Mouse (Mus musculus) embryo, embryonic 10 days (tissue): Measurements from ENCODE around the gene Abhd12b.

Source experiments
- DNase-seq: peaks from one replicate; pipeline ENCODE4 v3.0.0-alpha.2; 2015; ENCODE audit warnings: low spot score

Gene Abhd12b

DNA sequence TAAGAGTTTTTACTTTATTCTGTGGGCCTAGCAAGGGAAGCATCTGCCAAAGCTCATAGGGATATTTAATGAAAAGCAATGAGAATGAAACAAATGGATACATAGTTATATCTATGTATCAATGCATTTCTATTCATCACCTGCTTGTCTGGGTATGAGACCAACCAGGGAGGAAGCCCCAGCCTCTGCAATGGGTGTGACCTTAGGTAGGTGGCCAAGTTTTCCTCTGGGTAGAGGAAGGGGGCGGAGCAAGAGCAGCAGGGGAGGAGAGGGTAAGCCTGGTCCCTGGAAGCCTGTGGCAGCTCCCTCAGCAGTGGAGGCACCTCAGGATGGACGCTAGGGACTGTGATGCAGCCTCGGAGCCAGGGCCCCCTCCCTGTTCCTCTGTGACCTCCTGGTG, at the start of gene Abhd12b:
Gene Abhd12b, plus strand, starts transcription at position 301 of the 400 bp plus-strand sequence.
- no peak for DNase-seq

- no peak for DNase-seq
Observed at GRCm38 (mm10) chr12:70104199-70104598, 49.7 kb upstream of the Abhd12b start.

DNA sequence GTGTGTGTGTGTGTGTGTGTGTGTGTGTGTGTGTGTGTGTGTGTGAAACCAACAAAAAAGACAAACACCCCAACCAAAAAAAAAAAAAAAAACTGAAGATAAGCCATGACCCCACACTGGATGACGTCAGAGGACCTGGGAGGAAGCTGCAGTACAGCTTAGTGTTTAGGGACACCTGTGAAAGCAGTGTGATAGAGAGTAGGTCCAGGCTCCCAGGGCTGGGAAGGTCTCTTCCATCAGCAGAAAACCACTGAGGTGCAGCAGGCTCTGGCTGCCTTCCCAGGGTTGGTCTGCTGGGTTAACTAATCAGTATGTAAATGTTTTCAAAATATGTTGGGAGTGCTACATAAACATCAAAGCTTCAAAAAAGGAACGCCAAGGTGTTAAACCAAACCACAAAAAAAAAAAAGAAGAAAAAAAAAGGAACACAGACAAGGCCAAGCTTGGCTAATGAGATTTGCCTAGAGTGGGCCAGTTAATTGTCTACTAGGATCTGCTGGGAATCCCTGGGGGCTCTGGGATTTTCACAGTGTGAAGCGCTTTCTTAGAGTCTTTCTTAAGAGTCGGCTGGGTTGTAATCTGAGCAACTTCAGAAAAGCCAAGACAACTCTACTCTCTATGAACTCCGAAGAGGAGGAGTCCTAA, 49.0 kb upstream of the Abhd12b start:
- DNase-seq = no peak

- no peak for DNase-seq
Observed at GRCm38 (mm10) chr12:70105885-70106284, 48.1 kb upstream of the Abhd12b start.

- no peak for DNase-seq
Observed at GRCm38 (mm10) chr12:70106508-70106907, 47.4 kb upstream of the Abhd12b start.

DNA sequence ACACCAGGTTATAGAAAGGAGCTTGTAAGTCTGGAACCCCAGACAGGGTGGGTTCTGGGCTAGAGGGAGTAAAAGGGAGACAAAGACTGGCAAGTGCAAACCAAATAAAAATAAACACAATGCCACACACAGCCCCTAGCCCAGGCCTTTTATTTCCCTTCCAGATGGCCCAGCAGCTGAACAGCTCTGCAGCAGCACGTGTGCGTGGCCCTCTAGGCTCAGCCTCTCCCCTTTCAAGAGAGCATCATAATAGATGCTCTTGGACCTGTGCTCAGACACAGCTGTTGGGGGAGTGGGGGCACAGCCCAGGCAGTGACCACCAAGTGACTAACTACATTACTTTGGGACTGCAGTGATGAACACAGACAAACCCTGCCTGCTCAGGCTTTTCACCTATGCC, 45.8 kb upstream of the Abhd12b start:
- peak; percentile 60 for DNase-seq

GRCm38 (mm10) chr12:70109921-70110320, 44.0 kb upstream of the Abhd12b start:
- DNase-seq = no peak

DNA sequence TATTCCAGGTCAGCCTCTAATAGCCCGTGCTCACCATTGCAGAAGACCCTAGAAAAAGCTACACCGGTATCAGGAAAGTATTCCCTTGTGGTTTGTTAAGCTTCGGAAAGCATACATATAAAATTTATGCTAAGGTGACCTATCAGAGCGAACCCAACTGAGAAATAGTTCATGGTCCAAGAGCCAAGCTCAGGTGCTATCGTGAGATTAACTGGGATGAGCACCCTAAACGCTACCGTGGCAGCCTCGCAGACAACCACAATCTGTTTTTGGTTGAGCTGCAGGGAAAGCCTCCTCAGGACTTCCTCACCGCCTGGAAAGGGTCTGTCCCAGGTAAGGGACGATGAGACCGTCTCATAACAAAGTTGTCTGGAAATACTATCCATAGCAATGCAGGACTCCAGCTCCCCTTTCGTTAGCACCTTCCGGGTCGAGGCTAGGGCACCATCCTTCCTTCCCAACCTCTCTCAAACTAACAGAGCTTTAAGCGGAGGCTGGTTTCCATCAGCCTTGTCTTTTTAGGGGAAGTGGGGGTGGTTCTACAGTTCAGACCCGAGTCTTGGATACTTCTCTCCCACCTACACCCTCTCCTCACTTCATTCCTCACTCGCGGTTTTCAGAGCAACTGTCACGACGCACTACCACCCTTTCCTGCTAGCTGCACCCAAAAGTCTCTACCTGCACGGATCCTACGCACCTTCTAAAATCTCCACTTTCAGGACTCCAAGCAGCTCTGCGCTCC, 43.4 kb upstream of the Abhd12b start:
- DNase-seq = peak; percentile 42

- DNase-seq = peak; percentile 25
Observed at GRCm38 (mm10) chr12:70111117-70111366, 42.9 kb upstream of the Abhd12b start.

DNA sequence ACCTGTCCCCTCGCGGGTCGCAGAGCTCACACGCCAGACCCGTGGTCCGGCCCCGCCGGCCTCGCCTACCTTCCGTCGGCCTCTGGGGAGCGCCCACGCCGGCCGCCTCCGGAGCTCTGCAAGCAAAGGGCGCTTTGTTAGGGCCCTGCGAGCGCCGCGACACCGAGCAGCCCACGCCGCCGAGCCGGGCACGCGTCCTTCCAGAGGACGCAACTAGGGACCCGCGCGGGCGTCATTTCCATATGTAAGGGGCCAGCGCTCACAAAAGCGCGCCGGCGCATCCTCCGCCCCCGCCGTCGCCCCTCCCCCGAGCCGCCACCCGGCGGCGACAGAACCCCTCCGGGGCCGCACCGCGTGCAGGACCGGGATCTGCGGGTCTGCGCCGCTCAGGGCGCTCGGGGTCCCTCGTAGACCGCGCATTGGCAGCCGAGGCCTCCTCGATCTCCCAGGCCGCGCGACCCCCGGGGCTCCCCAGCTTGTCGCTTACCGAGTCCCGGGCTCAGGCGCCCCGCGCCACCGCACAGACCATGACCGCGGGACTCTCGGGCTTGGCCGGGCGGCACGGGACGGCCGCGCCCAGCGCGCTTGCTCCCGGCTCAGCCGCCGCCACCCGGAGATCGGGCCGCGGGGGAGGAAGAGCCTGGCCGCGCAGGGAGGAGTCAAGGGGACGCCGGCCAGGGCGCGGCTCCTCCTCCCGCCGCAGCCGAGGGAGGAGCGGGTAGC, 42.4 kb upstream of the Abhd12b start:
- DNase-seq = peak; percentile 68

DNA sequence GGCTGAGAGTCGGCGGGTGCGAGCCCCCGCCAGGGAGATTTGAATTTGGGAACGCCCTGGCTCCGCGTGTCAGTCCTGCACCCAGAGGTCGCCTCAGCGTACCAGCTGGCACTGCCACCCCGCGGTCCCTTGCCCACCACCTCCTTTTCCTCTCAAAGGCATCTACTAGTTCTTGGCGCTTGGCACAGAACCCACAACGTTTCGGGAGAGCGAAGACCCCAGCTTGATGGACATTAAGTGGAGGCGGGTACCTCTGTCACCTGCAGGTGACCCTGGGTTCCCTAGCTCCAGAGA, 41.9 kb upstream of the Abhd12b start:
- no peak for DNase-seq

- DNase-seq = no peak
Observed at GRCm38 (mm10) chr12:70113351-70113750, 40.6 kb upstream of the Abhd12b start, which contains the start of gene Nin. Gene Nin, minus strand, starts transcription at chr12:70113717.

GRCm38 (mm10) chr12:70117146-70117545, 36.8 kb upstream of the Abhd12b start:
- DNase-seq = no peak

DNA sequence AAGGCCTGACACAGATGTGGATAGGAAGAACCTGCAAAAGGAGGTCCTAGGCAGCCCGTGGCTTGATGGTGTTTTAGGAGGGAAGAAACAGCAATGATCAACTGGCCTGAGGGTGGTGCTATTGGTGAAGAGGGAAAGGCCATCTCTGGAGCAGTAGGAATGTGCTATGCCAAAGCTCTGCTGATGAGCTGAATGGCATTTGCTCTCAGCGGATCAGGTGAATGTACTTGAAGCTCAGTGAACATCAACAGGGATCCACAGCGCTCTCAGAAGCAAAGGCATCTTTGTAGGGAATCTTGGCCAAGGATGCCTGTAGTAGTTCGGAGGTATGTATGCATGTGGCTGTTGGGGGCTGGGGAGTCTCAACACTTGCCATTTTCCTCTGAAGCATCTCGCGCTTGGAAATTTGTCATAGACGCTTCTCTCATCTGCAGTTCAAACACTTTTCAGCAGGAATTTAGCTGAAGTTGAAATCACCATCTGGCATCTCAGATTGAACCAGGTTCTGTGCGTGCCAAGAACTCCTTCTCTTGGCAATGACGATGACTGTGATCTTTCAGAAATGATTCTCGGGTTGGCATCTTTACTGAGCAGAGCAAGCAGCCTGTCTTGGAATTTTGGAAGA, 35.1 kb upstream of the Abhd12b start:
- no peak for DNase-seq

DNA sequence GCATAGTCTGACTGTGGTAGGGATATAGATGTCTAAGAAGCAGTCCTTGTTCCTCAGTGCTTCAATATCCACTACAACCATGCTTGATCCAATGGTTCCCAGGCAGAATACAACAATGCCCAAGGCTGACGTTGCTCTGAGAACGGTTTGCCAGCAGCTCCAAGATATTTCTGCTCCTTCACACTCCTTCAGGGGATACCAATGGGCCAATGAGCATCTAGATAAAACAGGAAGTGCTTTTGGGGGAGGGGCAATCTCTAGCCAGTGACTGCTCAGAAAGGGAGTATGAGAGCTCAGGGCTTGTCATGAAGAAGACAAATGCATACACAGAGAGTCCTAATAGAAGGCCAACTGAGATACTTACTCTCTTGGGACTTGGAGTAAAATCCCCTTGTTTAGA, 34.4 kb upstream of the Abhd12b start:
- no peak for DNase-seq

DNA sequence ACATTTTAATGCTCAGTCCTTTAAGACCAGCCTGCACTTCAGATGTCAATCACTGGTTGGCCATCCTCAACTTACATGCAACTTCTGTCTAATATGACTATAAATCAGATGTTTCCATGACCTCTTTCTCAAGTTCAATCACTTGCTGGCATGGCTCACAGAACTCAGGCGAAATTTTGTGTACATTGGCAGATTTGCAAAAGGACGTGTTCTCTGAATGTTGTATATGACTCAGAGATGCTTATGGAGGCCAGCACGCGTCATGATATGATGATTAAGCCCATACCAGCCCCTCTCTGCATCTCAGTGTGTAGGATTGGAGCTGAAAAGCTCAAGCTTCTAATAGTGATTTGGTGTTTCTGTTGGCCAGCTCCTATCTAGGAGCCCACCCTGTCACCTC, 27.3 kb upstream of the Abhd12b start:
- no peak for DNase-seq

GRCm38 (mm10) chr12:70129105-70129504, 24.8 kb upstream of the Abhd12b start:
- DNase-seq = no peak

GRCm38 (mm10) chr12:70131042-70131675, 22.8 kb upstream of the Abhd12b start:
- no peak for DNase-seq

- DNase-seq = no peak
Observed at GRCm38 (mm10) chr12:70134627-70135235, 19.2 kb upstream of the Abhd12b start.

GRCm38 (mm10) chr12:70136185-70136756, 17.7 kb upstream of the Abhd12b start:
- DNase-seq = no peak

DNA sequence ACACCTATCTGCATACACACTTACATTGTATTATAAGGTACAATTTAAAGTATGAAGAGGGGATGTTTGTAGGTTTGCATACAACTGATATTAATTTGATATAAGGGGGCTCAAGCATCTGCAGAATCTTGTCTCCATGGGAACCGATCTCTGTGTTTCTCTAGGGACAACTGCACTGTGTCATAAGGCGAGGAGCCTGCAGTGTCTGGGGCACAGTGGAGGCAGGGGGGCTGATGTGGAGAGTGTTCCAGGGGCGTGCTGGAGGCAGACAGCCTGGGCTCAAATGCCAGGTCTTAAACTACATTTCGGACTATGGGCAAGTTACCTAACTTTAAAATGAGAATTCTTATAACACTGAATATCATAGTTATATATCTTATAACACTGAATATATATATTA, 16.8 kb upstream of the Abhd12b start:
- no peak for DNase-seq

- no peak for DNase-seq
Observed at GRCm38 (mm10) chr12:70137626-70138025, 16.3 kb upstream of the Abhd12b start.
